Mouse (Mus musculus) liver, embryonic 16.5 days (tissue): ENCODE measurements around the gene Gm33543. TPM values are rescaled to one million over a fixed set of nuclear protein-coding genes. Genes with fewer than 3 reads are reported as not detected.

Source experiments
- ATAC-seq: fragments of 200-750 bp; cut with Nextera tagmentation; 2 replicates; pipeline ENCODE4 v1.8.0; 2017; ENCODE audit warnings: low read depth, mild to moderate bottlenecking, moderate number of reproducible peaks, moderate library complexity
- H3K27ac ChIP-seq: fragments of 300-500 bp; sonication (generic); 2 replicates; pipeline ENCODE4 v1.5.1; 2014; ENCODE audit warnings: mild to moderate bottlenecking, low read length
- H3K27me3 ChIP-seq: fragments of 300-500 bp; sonication (generic); 2 replicates; pipeline ENCODE4 v1.6.1; 2014; ENCODE audit warnings: low read depth, low read length, mixed read lengths; ENCODE audit not compliant: control insufficient read depth, insufficient read depth
- H3K36me3 ChIP-seq: fragments of 300-500 bp; sonication (generic); 2 replicates; pipeline ENCODE4 v1.6.1; 2014; ENCODE audit warnings: mild to moderate bottlenecking; ENCODE audit not compliant: control insufficient read depth, insufficient read depth
- H3K4me1 ChIP-seq: fragments of 300-500 bp; sonication (generic); 2 replicates; pipeline ENCODE4 v1.6.1; 2014; ENCODE audit warnings: low read depth, low read length, mixed read lengths; ENCODE audit not compliant: control insufficient read depth
- H3K4me2 ChIP-seq: fragments of 300-500 bp; sonication (generic); 2 replicates; pipeline ENCODE4 v1.6.1; 2014; ENCODE audit warnings: low read depth, low read length, mixed read lengths
- H3K4me3 ChIP-seq: fragments of 300-500 bp; sonication (generic); 2 replicates; pipeline ENCODE4 v1.5.1; 2014; ENCODE audit warnings: low read depth, mild to moderate bottlenecking, low read length
- H3K9ac ChIP-seq: fragments of 300-500 bp; sonication (generic); 2 replicates; pipeline ENCODE4 v1.6.1; 2014; ENCODE audit warnings: low read depth, low read length
- H3K9me3 ChIP-seq: fragments of 300-500 bp; sonication (generic); replicated peaks from 2 replicates; pipeline ENCODE4 v1.6.1; 2016; ENCODE audit warnings: low read length; ENCODE audit not compliant: control insufficient read depth
- WGBS: fragments of 180-500 bp; shearing (Covaris S2); extraction: QIAGEN DNeasy Blood & Tissue Kit; methylation state at CpG from one replicate; pipeline ENCODE4 v1.1.7; 2014; ENCODE audit not compliant: insufficient replicate concordance; 5-methylcytosine and 5-hydroxymethylcytosine counted together
- polyA plus RNA-seq: library from polyadenylated mRNA; unstranded; fragments of >200 nt; fragmentation: Nextera tagmentation; extraction: Ambion mirVana; gene quantifications from 2 replicates; pipeline ENCODE4 v1.2.1, GENCODE M21; 2015

The Gm33543 gene
- polyA plus RNA-seq, 1 experiment from 2014 or later: 0.35 TPM

DNA sequence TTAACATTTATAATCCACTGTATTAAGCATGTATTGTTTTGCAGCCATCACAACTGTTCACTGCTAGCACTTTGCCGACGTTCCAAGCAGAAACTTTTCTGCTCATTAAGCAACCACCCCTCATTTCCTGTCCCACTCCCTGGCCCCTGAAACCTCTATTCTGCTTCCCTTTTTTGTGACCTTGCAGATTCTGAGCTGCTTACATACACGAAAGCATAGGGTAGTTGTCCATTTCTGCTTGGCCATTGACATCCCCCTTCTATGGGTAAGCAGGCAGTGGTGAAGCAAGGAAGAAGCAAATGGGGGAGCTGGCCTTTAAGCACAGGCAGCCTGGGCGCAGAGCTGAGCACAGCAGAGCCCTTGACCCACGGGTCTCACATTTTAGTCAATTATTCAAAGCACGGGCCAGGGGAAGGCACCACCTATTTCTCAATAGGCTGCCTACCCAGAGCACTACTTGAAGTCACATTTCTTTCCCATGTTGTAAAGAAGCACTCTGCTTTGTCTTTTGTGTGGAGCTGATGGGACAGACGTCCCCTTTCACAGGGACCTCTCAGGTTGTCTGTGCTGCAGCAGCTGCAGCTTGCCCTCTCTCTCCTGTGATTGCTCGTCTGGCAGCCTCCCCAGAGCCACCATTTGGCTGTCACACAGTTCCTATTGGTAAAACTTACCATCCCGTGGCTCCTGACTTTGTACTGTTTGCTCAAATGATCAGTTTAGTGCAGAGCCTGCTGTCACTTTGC lies 25.1 kb downstream of the Gm33543 start:
- Histone ChIP-seq H3K4me1 (no peaks in the 10 kb centered on the region; the same call in 1 of the 2 replicates), H3K27ac (peak overlapping the region; percentile 70), H3K4me2 (peak overlapping the region; percentile 30; the same call in 1 of the 2 replicates), H3K9me3 (no peaks in the 10 kb centered on the region), H3K9ac (no peak overlapping the region), H3K27me3 (no peaks in the 10 kb centered on the region), H3K36me3 (no peaks in the 10 kb centered on the region), H3K4me3 (no peak overlapping the region)
- 8% methylated on average over 9 of the region's 9 CpGs for WGBS
- ATAC-seq: peak; percentile 85

DNA sequence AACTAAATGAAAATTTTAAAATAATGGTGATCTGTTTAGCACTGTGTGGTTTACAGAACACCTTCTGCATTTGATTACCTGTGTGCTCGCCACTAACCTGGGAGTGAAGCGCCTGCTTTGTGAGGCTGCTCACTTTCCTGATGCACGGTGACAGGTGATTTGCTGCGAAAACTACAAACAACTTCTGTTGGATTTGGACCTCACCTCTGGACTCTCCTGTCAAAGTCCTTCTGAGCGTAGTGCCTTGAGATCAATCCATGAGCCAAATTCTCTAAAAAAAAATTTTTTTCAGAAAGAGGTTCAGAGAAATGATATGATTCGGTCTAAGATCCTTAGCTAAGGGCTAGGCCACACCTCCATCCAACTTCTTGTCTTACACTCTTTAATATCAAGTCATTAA lies 28.4 kb downstream of the Gm33543 start:
- ATAC-seq: no peak
- H3K27me3 ChIP-seq: no peaks in the 10 kb centered on the region
- WGBS: 68% methylated on average over 6 of the region's 6 CpGs

DNA sequence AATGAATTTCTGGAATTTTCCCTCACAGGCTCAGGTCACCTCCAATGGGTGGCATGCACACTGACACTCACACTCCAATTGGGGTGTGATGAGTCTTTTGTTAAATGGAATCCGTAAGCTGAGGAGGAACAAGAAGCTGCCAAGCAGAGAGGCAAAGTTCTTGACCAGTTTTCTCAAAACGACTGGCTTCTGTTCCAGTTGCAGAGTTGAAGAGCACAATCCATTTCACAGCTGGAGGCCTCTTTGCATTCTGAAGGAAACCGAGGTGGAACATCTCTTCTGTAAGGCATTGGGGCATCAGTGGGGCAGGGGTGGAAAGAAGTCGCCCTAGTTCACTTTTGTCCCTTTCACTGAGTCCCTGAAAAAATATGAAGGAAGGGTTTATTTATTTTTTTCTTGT lies 30.9 kb downstream of the Gm33543 start:
- Histone ChIP-seq H3K27me3 (no peaks in the 10 kb centered on the region), H3K9ac (no peak overlapping the region), H3K4me2 (no peak overlapping the region), H3K27ac (no peak overlapping the region), H3K4me3 (no peak overlapping the region), H3K9me3 (no peaks in the 10 kb centered on the region), H3K36me3 (no peaks in the 10 kb centered on the region), H3K4me1 (no peaks in the 10 kb centered on the region)
- ATAC-seq: no peak
- WGBS: 52% methylated on average over 4 of the region's 4 CpGs

More for the DNA sequence above, 28.4 kb downstream of the Gm33543 start:
- H3K4me1 ChIP-seq: no peaks in the 10 kb centered on the region; the same call in 1 of the 2 replicates
- H3K4me2 ChIP-seq: no peak overlapping the region
- no peak overlapping the region for H3K4me3 ChIP-seq
- H3K9me3 ChIP-seq: no peaks in the 10 kb centered on the region
- no peaks in the 10 kb centered on the region for H3K36me3 ChIP-seq
- H3K9ac ChIP-seq: no peak overlapping the region
- no peak overlapping the region for H3K27ac ChIP-seq

DNA sequence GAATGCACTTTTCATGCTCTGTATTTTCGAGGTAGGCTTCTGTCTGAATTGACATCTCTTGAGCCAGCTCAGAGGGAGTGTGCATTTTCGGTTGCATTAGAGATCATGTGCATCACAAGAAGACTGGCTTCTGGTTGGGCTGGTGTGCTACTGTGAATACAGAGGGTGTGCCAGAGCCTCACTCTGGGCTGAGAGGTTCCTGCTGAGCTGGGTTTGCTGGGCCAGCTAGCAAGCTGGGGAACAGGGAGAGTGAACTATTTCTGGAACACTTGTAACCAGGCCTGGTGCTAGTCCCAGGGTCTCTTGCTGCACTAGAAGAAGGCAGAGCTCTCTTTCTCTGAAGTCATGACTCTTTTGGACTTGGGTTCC lies 41.3 kb downstream of the Gm33543 start:
- Histone ChIP-seq H3K4me2 (no peak overlapping the region), H3K27me3 (no peaks in the 10 kb centered on the region), H3K36me3 (no peaks in the 10 kb centered on the region), H3K27ac (no peak overlapping the region), H3K9ac (no peak overlapping the region), H3K9me3 (no peaks in the 10 kb centered on the region), H3K4me1 (no peaks in the 10 kb centered on the region), H3K4me3 (no peak overlapping the region)
- ATAC-seq: no peak
- 38% methylated on average over 2 of the region's 2 CpGs for WGBS

DNA sequence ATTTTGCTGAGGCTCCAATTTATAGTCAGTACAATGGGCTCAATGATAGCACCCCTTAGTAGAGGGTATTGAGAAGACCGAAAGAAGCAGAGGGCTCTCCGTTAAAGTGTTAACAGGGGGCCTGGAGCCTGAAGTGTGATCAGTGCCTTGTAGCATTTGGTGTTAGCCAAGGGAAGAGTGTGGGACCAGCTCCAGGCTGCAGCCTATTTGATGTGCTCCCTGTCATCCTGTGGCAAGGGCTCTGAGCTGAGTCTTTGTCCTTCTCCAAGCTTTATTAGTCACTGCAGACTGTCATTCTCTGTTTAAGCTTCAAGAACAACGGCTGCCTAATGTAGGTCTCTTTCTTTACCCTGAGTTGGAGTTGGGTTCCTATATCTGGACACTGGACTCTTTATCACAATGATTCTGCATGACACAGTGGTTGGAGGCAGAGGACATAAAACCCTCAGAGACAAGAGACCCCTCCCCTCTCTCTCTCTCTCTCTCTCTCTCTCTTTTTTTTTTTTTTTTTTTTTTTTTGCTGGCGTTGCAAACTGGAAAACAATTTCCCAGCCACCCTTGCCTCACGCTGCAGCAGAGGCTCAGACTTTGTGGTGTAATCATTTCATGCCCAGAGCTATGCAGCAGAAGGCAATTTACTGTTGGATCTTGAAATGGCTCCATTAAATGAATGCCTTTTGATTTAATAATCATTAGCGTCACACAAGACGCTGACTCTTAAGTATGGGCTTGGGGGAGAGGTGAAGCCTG lies 41.9 kb downstream of the Gm33543 start:
- WGBS: 61% methylated on average over 7 of the region's 7 CpGs
- Histone ChIP-seq H3K4me1 (no peaks in the 10 kb centered on the region), H3K27ac (no peak overlapping the region), H3K4me2 (no peak overlapping the region), H3K36me3 (no peaks in the 10 kb centered on the region), H3K9ac (no peak overlapping the region), H3K4me3 (no peak overlapping the region), H3K9me3 (no peaks in the 10 kb centered on the region), H3K27me3 (no peaks in the 10 kb centered on the region)
- no peak for ATAC-seq

DNA sequence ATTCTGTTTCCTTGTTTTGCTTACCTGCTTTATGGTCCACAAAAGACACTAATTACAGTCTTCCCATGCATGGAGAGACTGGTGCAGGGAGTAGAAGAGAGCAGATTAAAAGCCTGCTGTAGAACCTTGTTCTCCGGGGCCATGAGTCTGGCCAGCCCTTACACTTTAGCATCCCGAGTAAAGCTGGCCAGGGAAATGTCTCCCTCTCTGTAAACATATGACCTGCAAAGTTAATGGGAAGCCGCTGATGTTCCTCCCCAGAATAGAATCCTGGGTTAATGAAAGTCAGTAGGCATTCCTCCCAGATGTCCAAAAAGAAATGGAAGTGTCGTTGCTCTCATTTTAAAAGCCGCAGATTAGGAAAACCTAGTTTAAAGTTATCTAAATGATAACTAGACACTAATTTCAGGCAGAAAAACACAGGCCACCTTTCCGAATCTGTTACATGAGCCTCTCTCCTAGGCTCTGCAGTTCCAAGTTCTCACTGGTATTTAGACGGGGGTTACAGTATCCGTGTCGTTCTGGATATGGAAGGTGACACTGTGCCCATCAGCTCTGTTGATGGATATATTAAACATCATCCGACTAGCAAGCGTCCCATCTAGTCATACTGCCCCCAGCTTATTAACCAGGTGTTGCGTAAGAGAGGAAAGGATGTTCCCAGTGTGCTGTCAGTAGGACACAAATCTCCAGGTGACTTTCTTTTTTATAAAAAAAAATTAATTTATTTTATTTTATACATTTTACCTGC lies 44.9 kb downstream of the Gm33543 start:
- Histone ChIP-seq H3K9ac (no peak overlapping the region), H3K4me2 (no peak overlapping the region), H3K4me3 (no peak overlapping the region), H3K27me3 (no peaks in the 10 kb centered on the region), H3K27ac (no peak overlapping the region), H3K9me3 (no peaks in the 10 kb centered on the region), H3K4me1 (no peaks in the 10 kb centered on the region), H3K36me3 (no peaks in the 10 kb centered on the region)
- 74% methylated on average over 12 of the region's 12 CpGs for WGBS
- ATAC-seq: no peak

DNA sequence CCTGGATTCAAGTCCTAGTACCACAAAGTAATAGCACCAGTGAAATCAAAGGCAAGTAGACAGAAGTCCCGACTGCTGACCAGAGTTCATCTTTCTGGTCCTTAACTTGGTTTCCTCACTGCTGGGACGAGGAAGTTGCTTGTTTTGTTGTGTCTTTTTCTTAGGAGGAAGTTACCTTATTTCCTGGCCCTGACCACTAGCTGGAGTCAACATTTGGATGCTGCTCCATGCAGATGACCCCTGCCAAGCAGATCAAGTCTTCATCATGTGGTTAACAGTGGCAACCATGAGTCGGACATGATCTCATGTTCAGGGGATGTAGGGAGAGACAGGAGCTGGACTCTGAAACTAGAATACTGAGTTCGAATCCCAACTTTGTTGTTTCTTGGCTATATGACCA lies 47.2 kb downstream of the Gm33543 start:
- ATAC-seq: no peak
- 49% methylated on average over 4 of the region's 4 CpGs for WGBS

DNA sequence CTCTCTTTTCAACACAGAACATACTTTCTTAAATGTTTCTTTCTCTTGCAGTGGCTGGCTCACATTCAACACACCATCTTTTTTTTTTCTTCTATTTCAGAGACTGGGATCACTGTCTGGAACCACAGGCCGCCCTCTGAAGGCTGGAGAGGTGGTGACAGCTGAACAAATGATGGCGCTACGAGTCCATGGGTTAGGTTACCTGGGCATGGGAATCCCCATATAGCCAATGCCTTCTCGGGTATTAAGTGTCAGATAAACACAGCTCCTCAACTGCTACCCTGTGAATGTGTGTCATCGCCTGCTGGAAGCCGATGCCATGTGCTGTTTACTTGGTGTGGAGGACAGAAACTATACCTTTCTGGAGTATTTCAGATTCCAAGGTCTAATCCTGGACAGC lies 48.0 kb downstream of the Gm33543 start:
- no peak overlapping the region for H3K9ac ChIP-seq
- no peak overlapping the region for H3K4me2 ChIP-seq
- H3K36me3 ChIP-seq: no peaks in the 10 kb centered on the region
- H3K4me3 ChIP-seq: no peak overlapping the region
- H3K9me3 ChIP-seq: no peaks in the 10 kb centered on the region
- no peaks in the 10 kb centered on the region for H3K27me3 ChIP-seq
- H3K4me1 ChIP-seq: no peaks in the 10 kb centered on the region
- WGBS: 67% methylated on average over 6 of the region's 6 CpGs
- no peak overlapping the region for H3K27ac ChIP-seq
- no peak for ATAC-seq

More for the DNA sequence above, 47.2 kb downstream of the Gm33543 start:
- Histone ChIP-seq H3K27me3 (no peaks in the 10 kb centered on the region), H3K9ac (no peak overlapping the region), H3K4me2 (no peak overlapping the region), H3K4me1 (no peaks in the 10 kb centered on the region), H3K36me3 (no peaks in the 10 kb centered on the region), H3K9me3 (no peaks in the 10 kb centered on the region), H3K4me3 (no peak overlapping the region), H3K27ac (no peak overlapping the region)

DNA sequence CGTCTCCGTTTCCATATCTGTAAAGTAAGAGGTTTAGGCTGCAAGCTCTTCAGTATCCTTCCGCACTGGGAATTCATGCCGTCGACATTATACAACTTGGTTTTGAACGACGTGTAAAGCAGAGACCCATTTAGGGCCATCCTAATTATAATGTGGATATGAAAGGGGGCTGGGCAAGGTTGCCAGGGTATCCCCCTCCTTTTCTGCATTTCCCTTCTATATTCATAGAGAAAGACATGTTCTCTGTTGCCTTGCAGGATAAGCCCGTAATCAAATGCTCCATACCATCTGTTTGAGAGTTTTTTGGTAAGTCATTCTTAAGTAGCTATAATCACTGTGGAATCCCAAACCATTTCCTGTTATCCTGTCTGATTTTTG lies 51.3 kb downstream of the Gm33543 start:
- Histone ChIP-seq H3K4me1 (no peaks in the 10 kb centered on the region), H3K27ac (no peak overlapping the region), H3K9me3 (no peaks in the 10 kb centered on the region), H3K27me3 (no peaks in the 10 kb centered on the region), H3K4me3 (no peak overlapping the region), H3K36me3 (no peaks in the 10 kb centered on the region), H3K9ac (no peak overlapping the region), H3K4me2 (no peak overlapping the region)
- ATAC-seq: no peak
- WGBS: 65% methylated on average over 8 of the region's 8 CpGs
